Mouse (Mus musculus) brain, adult 10 weeks (tissue): ENCODE data around the gene Habp4. TPM values are rescaled to one million over a fixed set of nuclear protein-coding genes. Genes with fewer than 3 reads are reported as not detected.

Experiments
- polyA plus RNA-seq: library from polyadenylated mRNA; stranded (reverse); fragments of 350-450 nt; fragmentation: Illumina TruSeq; extraction: RNeasy Lipid Tissue Mini Kit (QIAGEN cat#74804); gene quantifications from one replicate; pipeline ENCODE4 v1.2.3, GENCODE M21; 2015; ENCODE audit warnings: low read depth, low replicate concordance

The Habp4 gene
- polyA plus RNA-seq = 193 TPM

GRCm38 (mm10) chr13:64161548-64161915, at the start of gene Habp4:
TSS of gene Habp4 (plus strand) at chr13:64161824.

GRCm38 (mm10) chr13:64128858-64129615, 32.6 kb upstream of the Habp4 start, which contains the start of gene Slc35d2:
TSS of gene Slc35d2 (minus strand) at chr13:64129368.

DNA sequence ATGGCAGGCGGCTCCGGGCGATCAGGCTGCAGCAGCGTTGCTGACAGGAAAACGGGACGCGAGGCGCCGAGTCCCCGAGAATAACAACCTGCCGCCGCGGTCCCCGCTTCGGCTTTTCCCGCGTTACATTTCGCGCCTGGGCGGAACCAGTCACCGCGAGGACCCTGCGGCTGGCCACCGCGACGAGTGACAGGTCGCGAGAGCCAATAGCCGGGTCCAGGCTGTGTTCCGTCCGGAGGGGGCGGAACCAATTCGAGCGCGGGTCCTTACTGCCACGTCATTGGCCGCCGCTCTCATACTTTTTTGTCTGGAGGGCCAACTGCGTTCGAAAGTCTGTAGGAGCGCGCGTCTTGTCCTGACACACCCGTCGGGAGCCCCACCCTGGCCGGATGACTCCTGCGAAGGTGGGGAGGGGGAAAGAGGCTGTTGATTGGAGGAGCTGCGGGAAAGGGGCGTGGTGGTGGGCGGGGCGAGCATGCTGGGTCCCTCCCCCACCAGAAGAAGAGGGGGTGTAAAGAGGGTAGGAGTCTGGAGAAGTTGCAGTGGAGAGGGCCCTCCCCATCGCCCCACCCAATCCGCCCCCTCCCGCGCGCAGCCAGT, 8.4 kb upstream of the Habp4 start, which contains the start of gene Zfp367:
Gene Zfp367, minus strand, starts transcription at position 120 of the 600 bp plus-strand sequence.

Other genes starting within 250 kb of the Habp4 start
- gene Hsd17b3, start 72.6 kb upstream of the Habp4 start, polyA plus RNA-seq = not detected
- 1.1 TPM for gene Slc35d2, start 32.5 kb upstream of the Habp4 start, polyA plus RNA-seq
- gene Zfp367, start 8.6 kb upstream of the Habp4 start, polyA plus RNA-seq = 29.7 TPM
- gene Cdc14b, start 113.5 kb downstream of the Habp4 start, polyA plus RNA-seq = 6.6 TPM
- gene Aaed1, start 150.9 kb downstream of the Habp4 start, polyA plus RNA-seq = 19.2 TPM
- gene Ctsl, start 209.1 kb downstream of the Habp4 start, polyA plus RNA-seq = 156 TPM